Mouse (Mus musculus) liver, embryonic 16.5 days (tissue): ENCODE results near the gene Tbccd1. TPM values are rescaled to one million over a fixed set of nuclear protein-coding genes. Genes with fewer than 3 reads are reported as not detected.
A peak's percentile ranks its signal among the peaks of the same experiment; 100 is the strongest.

Experiments
- ATAC-seq: fragments of 200-750 bp; cut with Nextera tagmentation; 2 replicates; pipeline ENCODE4 v1.8.0; 2017; ENCODE audit warnings: low read depth, mild to moderate bottlenecking, moderate number of reproducible peaks, moderate library complexity
- H3K27ac ChIP-seq: fragments of 300-500 bp; sonication (generic); 2 replicates; pipeline ENCODE4 v1.5.1; 2014; ENCODE audit warnings: mild to moderate bottlenecking, low read length
- H3K27me3 ChIP-seq: fragments of 300-500 bp; sonication (generic); 2 replicates; pipeline ENCODE4 v1.6.1; 2014; ENCODE audit warnings: low read depth, low read length, mixed read lengths; ENCODE audit not compliant: control insufficient read depth, insufficient read depth
- H3K36me3 ChIP-seq: fragments of 300-500 bp; sonication (generic); 2 replicates; pipeline ENCODE4 v1.6.1; 2014; ENCODE audit warnings: mild to moderate bottlenecking; ENCODE audit not compliant: control insufficient read depth, insufficient read depth
- H3K4me1 ChIP-seq: fragments of 300-500 bp; sonication (generic); 2 replicates; pipeline ENCODE4 v1.6.1; 2014; ENCODE audit warnings: low read depth, low read length, mixed read lengths; ENCODE audit not compliant: control insufficient read depth
- H3K4me2 ChIP-seq: fragments of 300-500 bp; sonication (generic); 2 replicates; pipeline ENCODE4 v1.6.1; 2014; ENCODE audit warnings: low read depth, low read length, mixed read lengths
- H3K4me3 ChIP-seq: fragments of 300-500 bp; sonication (generic); 2 replicates; pipeline ENCODE4 v1.5.1; 2014; ENCODE audit warnings: low read depth, mild to moderate bottlenecking, low read length
- H3K9ac ChIP-seq: fragments of 300-500 bp; sonication (generic); 2 replicates; pipeline ENCODE4 v1.6.1; 2014; ENCODE audit warnings: low read depth, low read length
- H3K9me3 ChIP-seq: fragments of 300-500 bp; sonication (generic); replicated peaks from 2 replicates; pipeline ENCODE4 v1.6.1; 2016; ENCODE audit warnings: low read length; ENCODE audit not compliant: control insufficient read depth
- WGBS: fragments of 180-500 bp; shearing (Covaris S2); extraction: QIAGEN DNeasy Blood & Tissue Kit; methylation state at CpG from one replicate; pipeline ENCODE4 v1.1.7; 2014; ENCODE audit not compliant: insufficient replicate concordance; 5-methylcytosine and 5-hydroxymethylcytosine counted together
- polyA plus RNA-seq: library from polyadenylated mRNA; unstranded; fragments of >200 nt; fragmentation: Nextera tagmentation; extraction: Ambion mirVana; gene quantifications from 2 replicates; pipeline ENCODE4 v1.2.1, GENCODE M21; 2015

Tbccd1 gene
- polyA plus RNA-seq: 27.2 and 27.3 TPM in 2 replicates

DNA sequence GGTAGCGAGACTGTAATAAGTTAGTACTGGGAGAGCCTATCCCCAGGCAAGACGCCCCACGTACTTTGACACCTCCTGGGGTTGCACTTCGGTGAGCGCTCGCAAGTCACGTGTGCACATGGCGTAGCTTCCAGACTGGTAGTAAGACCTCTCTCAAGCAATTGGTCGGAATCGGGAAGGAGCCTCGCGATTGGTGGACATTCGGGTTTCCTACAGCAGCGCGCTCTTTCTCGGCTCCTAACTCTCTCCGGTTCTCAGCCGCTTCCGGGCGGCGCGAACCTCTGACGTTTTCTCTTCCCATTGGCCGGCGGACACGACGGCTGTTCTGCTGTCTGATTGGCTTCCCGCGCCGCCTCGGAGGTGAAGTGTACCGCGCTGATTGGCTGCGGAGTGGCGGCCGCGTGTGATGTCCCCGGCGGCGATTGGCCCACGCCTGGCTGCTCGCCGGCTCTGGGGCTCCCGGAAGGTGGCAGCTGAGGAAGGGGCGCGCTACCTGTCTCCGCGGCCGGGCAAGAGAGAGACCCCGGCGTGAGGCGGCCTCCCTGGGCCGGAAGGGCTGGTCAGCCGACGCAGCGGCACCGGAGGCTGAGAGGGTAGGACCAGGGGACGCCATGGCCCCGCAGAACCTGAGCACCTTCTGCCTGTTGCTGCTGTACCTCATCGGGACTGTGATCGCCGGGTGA is at the start of gene Tbccd1, which contains the start of gene Dnajb11:
Gene Tbccd1 (minus strand): TSS at position 239 of the 683 bp plus-strand sequence.
Gene Dnajb11 (plus strand): TSS at position 415 of the 683 bp plus-strand sequence.
- under 1% methylated on average over 62 of the region's 62 CpGs for WGBS
- Histone ChIP-seq H3K4me3 (peak within 1 kb of the TSS; percentile 86), H3K27ac (peak within 1 kb of the TSS; percentile 97), H3K9me3 (no peaks in the 10 kb centered on the region), H3K4me1 (peaks cover 31% of the 10 kb centered on the region), H3K27me3 (no peaks in the 10 kb centered on the region), H3K36me3 (peaks cover 2% of the 10 kb centered on the region), H3K9ac (peak within 1 kb of the TSS; percentile 91), H3K4me2 (peak within 1 kb of the TSS; percentile 96)
- peak; percentile 96 for ATAC-seq

DNA sequence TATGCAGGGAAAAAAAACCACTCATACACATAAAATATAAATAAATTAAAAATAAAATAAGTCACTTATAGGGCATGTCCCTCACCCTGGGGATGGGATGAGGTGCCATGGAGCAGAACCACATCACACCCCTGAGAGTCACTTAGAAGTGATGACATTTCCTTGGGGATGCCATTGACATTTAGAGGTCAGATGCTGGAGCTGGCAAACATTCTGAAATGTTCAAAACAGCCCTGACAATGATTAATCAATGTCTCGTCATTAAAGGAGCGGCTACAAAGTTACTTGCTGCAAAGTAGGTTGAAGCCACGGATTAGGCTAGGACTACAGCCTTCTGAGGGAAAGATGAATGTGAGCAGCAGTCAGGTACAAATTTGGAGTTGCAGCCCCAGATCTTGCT is 43.9 kb upstream of the Tbccd1 start:
- Histone ChIP-seq H3K27ac (0 out of 2 replicates have a peak overlapping the region, but pooled peaks have one; percentile 27), H3K9ac (no peak overlapping the region), H3K9me3 (no peaks in the 10 kb centered on the region), H3K36me3 (no peaks in the 10 kb centered on the region), H3K4me2 (no peak overlapping the region), H3K27me3 (no peaks in the 10 kb centered on the region), H3K4me3 (no peak overlapping the region), H3K4me1 (no peaks in the 10 kb centered on the region)
- WGBS: 57% methylated on average over 3 of the region's 3 CpGs
- ATAC-seq: no peak

DNA sequence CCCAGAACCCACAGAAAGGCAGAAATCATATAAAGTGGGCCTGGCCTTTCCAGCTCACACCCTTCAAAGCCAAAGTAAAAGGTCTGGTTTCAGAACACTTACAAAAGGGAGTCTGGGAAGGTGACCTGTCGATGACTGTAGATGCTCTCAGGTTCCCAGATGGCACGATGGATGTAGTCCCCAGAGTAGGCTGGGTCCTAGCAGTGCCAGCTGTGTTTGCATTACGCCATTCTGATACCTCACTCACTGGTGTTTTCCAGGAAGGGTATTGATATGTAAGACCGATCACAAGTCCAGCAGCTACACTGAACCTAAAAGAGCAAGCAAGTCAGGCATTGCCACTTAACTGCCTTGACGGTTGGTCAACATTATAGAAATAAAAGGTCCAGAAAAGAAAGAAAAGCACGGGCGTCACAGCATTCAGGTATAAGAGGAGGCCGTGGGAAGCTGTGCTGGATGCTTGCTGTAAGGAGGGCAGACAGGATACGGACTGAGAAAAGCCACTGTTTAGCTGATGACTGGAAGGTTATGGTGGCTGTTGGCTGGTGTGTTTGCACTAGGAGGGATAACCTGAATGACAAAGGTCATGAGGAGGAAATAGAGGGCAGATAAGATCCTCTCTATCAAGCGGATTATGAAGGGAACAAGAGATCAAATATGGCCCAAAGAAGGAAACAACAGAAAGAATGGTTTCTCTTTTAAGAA is 42.5 kb upstream of the Tbccd1 start:
- Histone ChIP-seq H3K27ac (no peak overlapping the region; the same call in 1 of the 2 replicates), H3K4me2 (no peak overlapping the region), H3K36me3 (no peaks in the 10 kb centered on the region), H3K9ac (no peak overlapping the region), H3K4me1 (no peaks in the 10 kb centered on the region), H3K27me3 (no peaks in the 10 kb centered on the region), H3K4me3 (no peak overlapping the region), H3K9me3 (no peaks in the 10 kb centered on the region)
- peak; percentile 67 for ATAC-seq
- WGBS: 53% methylated on average over 10 of the region's 10 CpGs

DNA sequence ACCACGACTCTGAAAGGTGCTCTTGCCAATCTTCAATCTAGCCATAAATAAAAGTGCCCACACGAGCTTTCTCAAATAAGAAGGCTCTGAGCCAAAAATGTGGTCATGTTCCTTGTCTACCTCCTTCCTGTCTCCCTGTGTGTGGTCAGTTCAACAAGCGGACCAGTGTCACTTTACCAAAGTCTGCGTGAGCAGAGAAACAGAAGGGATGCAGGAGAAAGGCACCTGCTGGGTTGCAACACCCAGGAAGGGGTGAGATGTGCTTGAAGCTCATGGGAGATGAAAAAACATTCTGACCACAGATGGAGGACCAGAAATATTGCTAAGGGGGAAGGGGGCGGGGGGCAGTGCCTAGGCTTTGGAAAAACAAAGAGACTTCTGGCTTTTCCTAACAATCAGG is 41.9 kb upstream of the Tbccd1 start:
- H3K4me1 ChIP-seq: no peaks in the 10 kb centered on the region; the same call in 1 of the 2 replicates
- H3K27ac ChIP-seq: no peak overlapping the region
- H3K36me3 ChIP-seq: no peaks in the 10 kb centered on the region
- no peaks in the 10 kb centered on the region for H3K9me3 ChIP-seq
- no peak overlapping the region for H3K9ac ChIP-seq
- WGBS: 23% methylated on average over 5 of the region's 5 CpGs
- peak; percentile 23; the same call in 1 of the 2 replicates for ATAC-seq
- no peaks in the 10 kb centered on the region for H3K27me3 ChIP-seq
- H3K4me2 ChIP-seq: no peak overlapping the region
- no peak overlapping the region for H3K4me3 ChIP-seq

DNA sequence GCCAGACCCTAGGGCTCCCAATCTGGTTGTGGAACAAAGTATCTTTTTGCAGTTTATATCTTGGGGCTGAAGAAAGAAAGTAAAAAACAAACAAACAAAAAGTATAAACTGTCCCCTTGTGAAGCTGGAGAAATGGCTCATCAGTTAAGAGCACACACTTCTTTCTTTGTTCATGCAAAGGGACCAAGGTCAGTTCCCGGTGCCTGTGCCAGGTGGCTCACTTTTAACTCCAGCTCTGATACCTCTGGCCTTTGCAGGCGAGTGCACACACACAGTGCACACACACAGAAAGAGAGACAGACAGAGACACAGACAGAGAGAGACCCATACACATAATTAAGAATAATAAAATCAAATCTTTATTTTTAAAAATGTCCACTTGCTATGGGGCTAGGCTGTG is 39.1 kb upstream of the Tbccd1 start:
- 30% methylated on average over 2 of the region's 2 CpGs for WGBS

DNA sequence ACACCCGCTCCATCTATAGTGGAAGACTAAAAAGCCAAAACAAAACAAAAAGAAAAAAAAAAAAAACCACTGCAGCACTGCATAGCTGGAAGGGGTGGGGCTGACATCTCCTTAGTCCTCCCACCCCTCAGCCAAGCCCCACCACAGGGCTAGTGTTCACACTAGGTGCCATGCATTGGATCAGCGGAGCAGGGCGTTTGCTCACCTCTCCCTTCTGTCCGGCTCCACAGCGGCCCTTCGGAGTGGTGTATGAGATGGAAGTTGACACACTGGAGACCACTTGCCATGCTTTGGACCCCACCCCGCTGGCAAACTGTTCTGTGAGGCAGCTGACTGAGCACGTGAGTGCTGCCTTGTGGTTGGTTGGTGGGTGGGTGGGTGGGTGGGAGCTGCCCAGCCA is 36.6 kb upstream of the Tbccd1 start:
- Histone ChIP-seq H3K4me1 (peaks cover 6% of the 10 kb centered on the region), H3K4me2 (no peak overlapping the region), H3K9ac (no peak overlapping the region), H3K4me3 (peak overlapping the region; percentile 7; the same call in 1 of the 2 replicates), H3K27me3 (no peaks in the 10 kb centered on the region), H3K9me3 (no peaks in the 10 kb centered on the region), H3K27ac (no peak overlapping the region), H3K36me3 (no peaks in the 10 kb centered on the region)
- peak; percentile 6; the same call in 1 of the 2 replicates for ATAC-seq
- WGBS: 57% methylated on average over 8 of the region's 8 CpGs

More for the DNA sequence above, 39.1 kb upstream of the Tbccd1 start:
- Histone ChIP-seq H3K4me2 (no peak overlapping the region), H3K27me3 (no peaks in the 10 kb centered on the region), H3K9me3 (no peaks in the 10 kb centered on the region), H3K27ac (no peak overlapping the region), H3K4me1 (no peaks in the 10 kb centered on the region; the same call in 1 of the 2 replicates), H3K36me3 (no peaks in the 10 kb centered on the region), H3K9ac (no peak overlapping the region), H3K4me3 (no peak overlapping the region)
- no peak for ATAC-seq

DNA sequence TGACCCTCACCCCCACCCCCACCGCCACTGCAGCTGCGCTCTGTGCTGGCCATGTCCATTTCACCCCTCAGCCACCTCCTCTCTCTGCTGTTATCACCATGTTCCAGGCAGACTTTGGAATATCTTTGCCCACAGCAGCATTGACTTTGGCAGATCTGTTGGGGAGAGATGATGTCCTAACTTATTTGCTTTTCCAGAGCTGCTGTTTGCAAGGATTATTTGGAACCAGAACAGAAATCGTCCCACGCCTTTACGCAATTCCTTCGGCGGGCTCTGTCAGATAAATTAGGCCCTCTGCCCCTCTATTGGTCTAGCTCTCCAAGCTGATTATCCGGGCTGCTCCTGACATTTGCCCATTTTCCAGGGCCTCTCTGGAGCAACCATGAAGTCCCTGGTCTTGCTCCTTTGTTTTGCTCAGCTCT is 34.3 kb upstream of the Tbccd1 start:
- Histone ChIP-seq H3K9ac (peak overlapping the region; percentile 46; the same call in 1 of the 2 replicates), H3K9me3 (no peaks in the 10 kb centered on the region)
- WGBS: 55% methylated on average over 8 of the region's 8 CpGs

DNA sequence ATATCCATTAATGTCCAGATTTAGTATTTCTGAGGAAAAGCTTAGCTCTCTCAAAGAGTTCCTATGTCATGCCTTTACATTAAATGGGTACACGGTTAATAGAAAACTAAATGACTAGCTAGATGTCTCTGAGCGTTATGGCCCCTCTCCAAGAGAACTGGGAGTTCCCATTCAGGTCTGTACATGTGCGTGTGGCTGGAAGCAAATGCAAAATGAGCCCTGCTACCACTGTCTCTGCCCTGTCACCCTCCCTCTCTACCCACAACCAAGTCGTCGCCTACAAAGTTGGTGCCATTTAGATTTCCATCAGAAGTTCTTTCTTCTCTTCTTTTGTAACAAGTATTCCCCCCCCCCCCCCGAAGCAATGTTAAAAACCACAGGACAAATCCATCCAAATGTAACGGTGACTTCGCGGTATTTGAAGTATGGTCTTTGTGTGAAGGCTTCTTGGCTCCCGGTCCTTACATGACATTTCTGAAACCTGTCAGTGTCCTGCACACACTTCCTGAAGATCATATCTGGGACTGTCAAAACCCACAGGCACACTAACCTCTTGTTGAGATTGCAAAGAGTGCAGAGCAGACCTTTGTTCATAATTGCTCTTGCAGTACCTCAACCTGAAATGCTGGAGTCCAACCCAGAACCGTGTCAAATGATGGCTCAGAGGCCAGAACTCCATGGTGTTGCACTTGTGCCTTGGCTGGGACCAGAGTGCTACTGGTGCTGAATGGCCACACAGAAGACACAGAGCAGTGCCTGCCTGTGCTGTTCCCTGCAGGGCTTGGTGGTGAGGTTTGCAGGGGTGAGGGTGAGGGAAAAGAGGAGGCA is 33.4 kb upstream of the Tbccd1 start, which contains the start of gene Ahsg:
Gene Ahsg (plus strand): TSS at position 595 of the 828 bp plus-strand sequence.
- no peaks in the 10 kb centered on the region for H3K27me3 ChIP-seq
- H3K9ac ChIP-seq: peak within 1 kb of the TSS; percentile 46
- H3K36me3 ChIP-seq: no peaks in the 10 kb centered on the region
- WGBS: 27% methylated on average over 11 of the region's 11 CpGs
- peak within 1 kb of the TSS; percentile 36 for H3K4me3 ChIP-seq
- H3K4me1 ChIP-seq: peaks cover 6% of the 10 kb centered on the region
- peak within 1 kb of the TSS; percentile 91 for H3K27ac ChIP-seq
- ATAC-seq: no peak
- no peaks in the 10 kb centered on the region for H3K9me3 ChIP-seq
- H3K4me2 ChIP-seq: no peak within 1 kb of the TSS

More for the DNA sequence above, 34.3 kb upstream of the Tbccd1 start:
- Histone ChIP-seq H3K36me3 (no peaks in the 10 kb centered on the region), H3K27me3 (no peaks in the 10 kb centered on the region), H3K27ac (peak overlapping the region; percentile 91), H3K4me3 (peak overlapping the region; percentile 36), H3K4me1 (peaks cover 6% of the 10 kb centered on the region), H3K4me2 (no peak overlapping the region)
- ATAC-seq: peak; percentile 75
